Mouse (Mus musculus) NIH3T3 (cell line): ENCODE measurements at regions not wholly inside any gene's neighbourhood (a gene's known extent, or its start where the extent isn't known, plus 50 kb on each side); places are given as distances from the start of the nearest gene placed in this dataset.

Experiments
- DNase-seq: peaks from one replicate; pipeline ENCODE4 v3.0.0-alpha.2; 2012; ENCODE audit warnings: low read depth

- no peak for DNase-seq
Measured at GRCm38 (mm10) chr3:149068821-149069220, 78.5 kb upstream of the Adgrl2 start.

DNA sequence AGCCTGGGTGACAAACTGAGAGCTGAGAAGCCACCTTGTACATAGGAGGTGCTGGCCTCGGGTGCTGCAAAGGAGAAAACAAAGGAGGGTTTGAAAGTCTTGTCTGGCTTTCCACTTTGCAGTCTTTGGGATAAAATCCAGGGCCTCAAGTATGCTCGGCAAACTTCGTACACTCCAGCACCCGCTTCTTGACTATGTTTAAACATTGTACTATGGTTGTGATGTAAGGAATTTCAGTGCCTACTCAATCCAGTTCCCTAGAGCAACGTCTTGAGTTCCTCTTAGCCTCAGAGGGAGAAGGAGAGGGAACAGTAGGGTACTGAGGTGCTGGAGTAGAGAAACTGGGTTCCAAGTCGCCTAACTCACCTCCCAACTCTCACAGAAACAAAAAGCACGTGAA is 77.4 kb upstream of the Adgrl2 start:
- no peak for DNase-seq

- no peak for DNase-seq
Measured at GRCm38 (mm10) chr3:149055077-149055476, 64.7 kb upstream of the Adgrl2 start.

- peak; percentile 37 for DNase-seq
Measured at GRCm38 (mm10) chr3:149052295-149052902, 62.0 kb upstream of the Adgrl2 start.

GRCm38 (mm10) chr3:149045343-149045742 is 55.0 kb upstream of the Adgrl2 start:
- no peak for DNase-seq

- no peak for DNase-seq
Measured at GRCm38 (mm10) chr3:149043901-149044300, 53.5 kb upstream of the Adgrl2 start.

DNA sequence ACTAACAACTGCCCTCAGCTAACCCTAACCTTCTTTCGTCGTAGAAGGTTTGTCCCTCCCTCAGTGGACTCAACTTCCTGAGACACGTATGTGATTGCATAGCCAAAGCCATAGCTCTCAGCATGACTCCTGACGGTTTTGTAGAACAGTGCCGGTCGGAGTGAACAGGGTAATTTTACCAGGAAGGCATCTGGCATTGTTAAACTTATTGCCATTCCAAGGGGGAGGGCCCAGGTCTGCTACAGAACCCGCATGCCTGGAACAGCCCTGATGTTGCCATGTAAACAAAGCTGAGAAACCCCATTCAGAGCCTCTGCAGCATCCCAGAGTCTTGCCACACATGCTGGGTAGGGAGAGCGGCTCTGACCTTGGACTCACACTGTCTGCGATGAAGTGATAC is 52.2 kb upstream of the Adgrl2 start:
- DNase-seq = no peak

GRCm38 (mm10) chr3:149041188-149041587 is 50.8 kb upstream of the Adgrl2 start:
- DNase-seq = no peak
